Mouse (Mus musculus): ENCODE measurements around the gene Cabp7. TPM values are rescaled to one million over a fixed set of nuclear protein-coding genes. Genes with fewer than 3 reads are reported as not detected.
A peak's percentile ranks its signal among the peaks of the same experiment; 100 is the strongest.

Cabp7 gene
- polyA plus RNA-seq, 1 experiment from 2014 or later, result 0.79 TPM

- no peak overlapping the region for H3K9ac ChIP-seq (ENCODE audit: low read length)
- peaks cover 56% of the 10 kb centered on the region for H3K27me3 ChIP-seq (ENCODE audit: control insufficient read depth, insufficient read depth, low read length)
- no peak overlapping the region for H3K27ac ChIP-seq (ENCODE audit: low read depth, low read length)
- H3K9me3 ChIP-seq (ENCODE audit: control insufficient read depth, low read length), result no peaks in the 10 kb centered on the region
- no peak overlapping the region for H3K4me2 ChIP-seq (ENCODE audit: low read depth, low read length, severe bottlenecking)
- H3K36me3 ChIP-seq (ENCODE audit: control insufficient read depth, insufficient read depth, low read length), result no peaks in the 10 kb centered on the region
- WGBS, result 70% methylated on average over 6 of the region's 6 CpGs
- no peak overlapping the region for H3K4me3 ChIP-seq (ENCODE audit: low read depth, low read length)
- DNase-seq (ENCODE audit: low spot score), result no peak
- H3K4me1 ChIP-seq (replicated peaks; ENCODE audit: control insufficient read depth, insufficient read depth, low read length), result peaks cover 12% of the 10 kb centered on the region
- no peak for ATAC-seq (replicated peaks; ENCODE audit: low FRiP score)
Measured at GRCm38 (mm10) chr11:4744691-4745090, 1.9 kb downstream of the Cabp7 start.

GRCm38 (mm10) chr11:4740785-4741184 is 5.8 kb downstream of the Cabp7 start:
- Histone ChIP-seq H3K9me3 (ENCODE audit: control insufficient read depth, low read length) (no peaks in the 10 kb centered on the region), H3K27ac (ENCODE audit: low read depth, low read length) (no peak overlapping the region), H3K9ac (ENCODE audit: low read length) (no peak overlapping the region), H3K4me2 (ENCODE audit: low read depth, low read length, severe bottlenecking) (no peak overlapping the region), H3K4me1 (replicated peaks; ENCODE audit: control insufficient read depth, insufficient read depth, low read length) (peaks cover under 1% of the 10 kb centered on the region; the same call in 1 of the 2 replicates), H3K27me3 (ENCODE audit: control insufficient read depth, insufficient read depth, low read length) (peaks cover 17% of the 10 kb centered on the region), H3K4me3 (ENCODE audit: low read depth, low read length) (no peak overlapping the region), H3K36me3 (ENCODE audit: control insufficient read depth, insufficient read depth, low read length) (no peaks in the 10 kb centered on the region)
- WGBS, result 75% methylated on average over 5 of the region's 5 CpGs
- DNase-seq (ENCODE audit: low spot score), result no peak
- no peak for ATAC-seq (replicated peaks; ENCODE audit: low FRiP score)

- H3K9ac ChIP-seq (ENCODE audit: low read length), result no peak overlapping the region
- no peak overlapping the region for H3K27ac ChIP-seq (ENCODE audit: low read depth, low read length)
- no peaks in the 10 kb centered on the region; the same call in 1 of the 2 replicates for H3K4me1 ChIP-seq (replicated peaks; ENCODE audit: control insufficient read depth, insufficient read depth, low read length)
- no peaks in the 10 kb centered on the region for H3K9me3 ChIP-seq (ENCODE audit: control insufficient read depth, low read length)
- H3K4me3 ChIP-seq (ENCODE audit: low read depth, low read length), result no peak overlapping the region
- H3K36me3 ChIP-seq (ENCODE audit: control insufficient read depth, insufficient read depth, low read length), result no peaks in the 10 kb centered on the region
- DNase-seq (ENCODE audit: low spot score) (no peak), ATAC-seq (replicated peaks; ENCODE audit: low FRiP score) (no peak)
- no peak overlapping the region for H3K4me2 ChIP-seq (ENCODE audit: low read depth, low read length, severe bottlenecking)
- H3K27me3 ChIP-seq (ENCODE audit: control insufficient read depth, insufficient read depth, low read length), result no peaks in the 10 kb centered on the region
- 93% methylated on average over 16 of the region's 16 CpGs for WGBS
Measured at GRCm38 (mm10) chr11:4738719-4739118, 7.9 kb downstream of the Cabp7 start.

GRCm38 (mm10) chr11:4737682-4738081 is 8.9 kb downstream of the Cabp7 start:
- Histone ChIP-seq H3K4me3 (ENCODE audit: low read depth, low read length) (no peak overlapping the region), H3K4me2 (ENCODE audit: low read depth, low read length, severe bottlenecking) (no peak overlapping the region), H3K36me3 (ENCODE audit: control insufficient read depth, insufficient read depth, low read length) (no peaks in the 10 kb centered on the region), H3K4me1 (replicated peaks; ENCODE audit: control insufficient read depth, insufficient read depth, low read length) (no peaks in the 10 kb centered on the region; the same call in 1 of the 2 replicates), H3K9me3 (ENCODE audit: control insufficient read depth, low read length) (no peaks in the 10 kb centered on the region), H3K9ac (ENCODE audit: low read length) (no peak overlapping the region), H3K27ac (ENCODE audit: low read depth, low read length) (no peak overlapping the region), H3K27me3 (ENCODE audit: control insufficient read depth, insufficient read depth, low read length) (no peaks in the 10 kb centered on the region)
- WGBS, result 84% methylated on average over 10 of the region's 10 CpGs
- ATAC-seq (replicated peaks; ENCODE audit: low FRiP score), result no peak
- DNase-seq (ENCODE audit: low spot score), result no peak

DNA sequence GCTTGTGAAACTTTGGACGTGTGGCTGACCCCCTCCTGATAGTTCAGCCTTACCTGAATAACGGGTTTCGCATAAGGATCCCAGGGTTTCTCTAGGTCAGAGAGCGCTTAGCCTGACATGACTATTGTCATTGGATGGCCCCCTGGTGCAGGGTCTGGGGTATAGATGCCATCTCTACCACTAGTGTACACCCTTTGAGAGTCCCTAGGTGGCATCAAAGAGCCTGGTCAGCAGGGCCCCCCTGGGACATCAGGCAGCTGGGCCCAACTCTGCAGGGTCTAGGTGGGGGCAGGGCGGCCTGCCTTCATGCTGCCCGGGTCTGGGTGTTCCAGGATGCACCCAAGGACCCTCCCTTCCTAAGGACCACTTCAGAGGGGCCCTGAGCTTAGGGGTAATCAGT is 10.2 kb downstream of the Cabp7 start:
- no peak overlapping the region for H3K9ac ChIP-seq (ENCODE audit: low read length)
- no peaks in the 10 kb centered on the region for H3K9me3 ChIP-seq (ENCODE audit: control insufficient read depth, low read length)
- no peaks in the 10 kb centered on the region; the same call in 1 of the 2 replicates for H3K4me1 ChIP-seq (replicated peaks; ENCODE audit: control insufficient read depth, insufficient read depth, low read length)
- no peak overlapping the region for H3K4me2 ChIP-seq (ENCODE audit: low read depth, low read length, severe bottlenecking)
- DNase-seq (ENCODE audit: low spot score) (no peak), ATAC-seq (replicated peaks; ENCODE audit: low FRiP score) (no peak)
- no peak overlapping the region for H3K27ac ChIP-seq (ENCODE audit: low read depth, low read length)
- H3K36me3 ChIP-seq (ENCODE audit: control insufficient read depth, insufficient read depth, low read length), result no peaks in the 10 kb centered on the region
- WGBS, result 38% methylated on average over 6 of the region's 6 CpGs
- no peaks in the 10 kb centered on the region for H3K27me3 ChIP-seq (ENCODE audit: control insufficient read depth, insufficient read depth, low read length)
- no peak overlapping the region for H3K4me3 ChIP-seq (ENCODE audit: low read depth, low read length)

DNA sequence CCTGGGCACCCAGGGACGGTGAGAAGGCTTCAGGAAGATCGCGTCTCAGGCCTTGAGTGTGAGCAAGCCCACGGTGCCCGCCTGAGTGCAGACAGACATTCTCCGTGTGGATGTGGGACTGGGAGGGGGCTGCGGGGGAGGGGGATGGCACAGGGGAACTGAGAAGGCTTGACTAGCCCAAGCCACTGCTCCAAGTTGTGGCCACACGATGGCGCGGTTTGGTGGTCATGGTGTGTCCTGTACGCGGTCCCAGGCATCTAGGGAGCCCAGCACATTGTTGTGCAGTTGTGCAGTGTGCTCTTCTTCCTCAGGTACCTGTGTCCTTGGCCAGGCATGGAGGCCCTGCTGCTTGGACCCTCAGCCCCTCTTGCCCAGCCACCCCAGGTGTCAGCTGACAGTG is 12.4 kb downstream of the Cabp7 start:
- no peaks in the 10 kb centered on the region for H3K9me3 ChIP-seq (ENCODE audit: control insufficient read depth, low read length)
- H3K27me3 ChIP-seq (ENCODE audit: control insufficient read depth, insufficient read depth, low read length), result no peaks in the 10 kb centered on the region
- DNase-seq (ENCODE audit: low spot score) (peak; percentile 71), ATAC-seq (replicated peaks; ENCODE audit: low FRiP score) (no peak)
- 40% methylated on average over 12 of the region's 12 CpGs for WGBS
- H3K4me2 ChIP-seq (ENCODE audit: low read depth, low read length, severe bottlenecking), result no peak overlapping the region
- no peak overlapping the region for H3K27ac ChIP-seq (ENCODE audit: low read depth, low read length)
- H3K4me1 ChIP-seq (replicated peaks; ENCODE audit: control insufficient read depth, insufficient read depth, low read length), result no peaks in the 10 kb centered on the region; the same call in 1 of the 2 replicates
- H3K9ac ChIP-seq (ENCODE audit: low read length), result no peak overlapping the region
- no peak overlapping the region for H3K4me3 ChIP-seq (ENCODE audit: low read depth, low read length)
- no peaks in the 10 kb centered on the region for H3K36me3 ChIP-seq (ENCODE audit: control insufficient read depth, insufficient read depth, low read length)

- WGBS, result 76% methylated on average over 7 of the region's 7 CpGs
- DNase-seq (ENCODE audit: low spot score), result no peak
- H3K4me1 ChIP-seq (replicated peaks; ENCODE audit: control insufficient read depth, insufficient read depth, low read length), result no peaks in the 10 kb centered on the region; the same call in 1 of the 2 replicates
Measured at GRCm38 (mm10) chr11:4731781-4732180, 14.8 kb downstream of the Cabp7 start.

GRCm38 (mm10) chr11:4730913-4731312 is 15.7 kb downstream of the Cabp7 start:
- ATAC-seq (replicated peaks; ENCODE audit: low FRiP score) (no peak), DNase-seq (ENCODE audit: low spot score) (no peak)
- Histone ChIP-seq H3K4me1 (replicated peaks; ENCODE audit: control insufficient read depth, insufficient read depth, low read length) (no peaks in the 10 kb centered on the region; the same call in 1 of the 2 replicates), H3K9ac (ENCODE audit: low read length) (no peak overlapping the region), H3K4me3 (ENCODE audit: low read depth, low read length) (no peak overlapping the region), H3K36me3 (ENCODE audit: control insufficient read depth, insufficient read depth, low read length) (no peaks in the 10 kb centered on the region), H3K4me2 (ENCODE audit: low read depth, low read length, severe bottlenecking) (no peak overlapping the region), H3K9me3 (ENCODE audit: control insufficient read depth, low read length) (no peaks in the 10 kb centered on the region), H3K27me3 (ENCODE audit: control insufficient read depth, insufficient read depth, low read length) (no peaks in the 10 kb centered on the region), H3K27ac (ENCODE audit: low read depth, low read length) (no peak overlapping the region)
- WGBS, result 85% methylated on average over 5 of the region's 5 CpGs

More at GRCm38 (mm10) chr11:4731781-4732180, 14.8 kb downstream of the Cabp7 start:
- Histone ChIP-seq H3K9ac (ENCODE audit: low read length) (no peak overlapping the region), H3K36me3 (ENCODE audit: control insufficient read depth, insufficient read depth, low read length) (no peaks in the 10 kb centered on the region), H3K27me3 (ENCODE audit: control insufficient read depth, insufficient read depth, low read length) (no peaks in the 10 kb centered on the region), H3K4me2 (ENCODE audit: low read depth, low read length, severe bottlenecking) (no peak overlapping the region), H3K27ac (ENCODE audit: low read depth, low read length) (no peak overlapping the region), H3K9me3 (ENCODE audit: control insufficient read depth, low read length) (no peaks in the 10 kb centered on the region), H3K4me3 (ENCODE audit: low read depth, low read length) (no peak overlapping the region)
- no peak for ATAC-seq (replicated peaks; ENCODE audit: low FRiP score)

GRCm38 (mm10) chr11:4730096-4730495 is 16.5 kb downstream of the Cabp7 start:
- 87% methylated on average over 6 of the region's 6 CpGs for WGBS
- no peaks in the 10 kb centered on the region for H3K36me3 ChIP-seq (ENCODE audit: control insufficient read depth, insufficient read depth, low read length)
- H3K27ac ChIP-seq (ENCODE audit: low read depth, low read length), result no peak overlapping the region

More at GRCm38 (mm10) chr11:4730096-4730495, 16.5 kb downstream of the Cabp7 start:
- no peaks in the 10 kb centered on the region for H3K9me3 ChIP-seq (ENCODE audit: control insufficient read depth, low read length)
- no peak for DNase-seq (ENCODE audit: low spot score)
- no peak for ATAC-seq (replicated peaks; ENCODE audit: low FRiP score)
- H3K4me3 ChIP-seq (ENCODE audit: low read depth, low read length), result no peak overlapping the region
- no peaks in the 10 kb centered on the region; the same call in 1 of the 2 replicates for H3K4me1 ChIP-seq (replicated peaks; ENCODE audit: control insufficient read depth, insufficient read depth, low read length)
- H3K27me3 ChIP-seq (ENCODE audit: control insufficient read depth, insufficient read depth, low read length), result no peaks in the 10 kb centered on the region
- H3K9ac ChIP-seq (ENCODE audit: low read length), result no peak overlapping the region
- H3K4me2 ChIP-seq (ENCODE audit: low read depth, low read length, severe bottlenecking), result no peak overlapping the region
